Mouse (Mus musculus): Measurements from ENCODE around the gene Mkrn1. TPM values are rescaled to one million over a fixed set of nuclear protein-coding genes. Genes with fewer than 3 reads are reported as not detected.
"Not testable (repeated sequence)": the region's sequence is repeated elsewhere in the genome, so short reads cannot be mapped to it uniquely, and the experiment has no call there.

The Mkrn1 gene
- polyA plus RNA-seq, 2 experiments, result 116 to 198 TPM

GRCm38 (mm10) chr6:39381125-39381880, 39.0 kb downstream of the Mkrn1 start, which contains the start of gene Rab19:
Gene Rab19 (plus strand): TSS chr6:39381175.
- Histone ChIP-seq H3K4me3 (ENCODE audit: insufficient read depth in 1 of 2, low read depth in 2 of 2, low read length in 2 of 2) (peak within 1 kb of the TSS; percentile 22 to 46), H3K27me3 (ENCODE audit: control insufficient read depth, insufficient read depth, low read length) (peaks cover 29% of the 10 kb centered on the region), H3K36me3 (replicated peaks; ENCODE audit: control insufficient read depth, insufficient read depth, low read depth) (no peaks in the 10 kb centered on the region), H3K9ac (replicated peaks) (no peak within 1 kb of the TSS), H3K27ac (no peak within 1 kb of the TSS), H3K4me1 (replicated peaks; ENCODE audit: control insufficient read depth in 2 of 2, insufficient read depth in 2 of 2, low read length in 1 of 2) (peaks cover 0 to 7% of the 10 kb centered on the region in 2 experiments; a peak in 3 of 4 replicates), H3K4me2 (ENCODE audit: low read depth) (peak within 1 kb of the TSS; percentile 52), H3K9me3 (ENCODE audit: control insufficient read depth, low read length) (no peaks in the 10 kb centered on the region)
- WGBS (ENCODE audit: insufficient replicate concordance), result under 1% methylated on average over 20 of the region's 20 CpGs
- no peak for ATAC-seq (ENCODE audit: insufficient read depth)
- no peak for DNase-seq (ENCODE audit: low read depth in 3 of 3, low spot score in 3 of 3)
- TF ChIP-seq CTCF (IDR thresholded peaks at IDR 0.05; ENCODE audit: low read depth) (no peak), EP300 (IDR thresholded peaks at IDR 0.05; ENCODE audit: low read depth) (no peak)

DNA sequence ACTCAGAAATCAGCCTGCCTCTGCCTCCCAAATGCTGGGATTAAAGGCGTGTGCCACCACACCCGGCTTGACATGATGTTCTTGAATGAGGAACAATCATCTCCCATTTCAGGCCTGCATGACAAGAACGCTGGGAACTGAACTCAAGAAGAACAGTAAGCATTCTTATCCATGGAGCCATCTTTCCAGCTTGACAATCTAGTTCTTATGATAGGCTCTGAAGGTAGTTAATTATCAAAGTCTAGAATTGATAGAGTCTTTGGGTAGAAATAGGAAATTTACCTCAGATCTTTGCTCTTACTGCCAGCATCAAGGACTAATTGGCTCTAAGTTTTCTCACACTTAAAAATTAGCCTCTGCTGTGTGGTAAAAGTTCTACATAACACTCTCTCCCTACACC, 40.0 kb downstream of the Mkrn1 start:
- Histone ChIP-seq H3K9me3 (ENCODE audit: control insufficient read depth, low read length) (no peaks in the 10 kb centered on the region), H3K27me3 (ENCODE audit: control insufficient read depth, insufficient read depth, low read length) (peaks cover 29% of the 10 kb centered on the region), H3K4me2 (ENCODE audit: low read depth) (no peak overlapping the region), H3K36me3 (replicated peaks; ENCODE audit: control insufficient read depth, insufficient read depth, low read depth) (no peaks in the 10 kb centered on the region), H3K4me3 (ENCODE audit: insufficient read depth in 1 of 2, low read depth in 2 of 2, low read length in 2 of 2) (no peak overlapping the region), H3K27ac (no peak overlapping the region), H3K4me1 (replicated peaks; ENCODE audit: control insufficient read depth in 2 of 2, insufficient read depth in 2 of 2, low read length in 1 of 2) (peaks cover 0 to 7% of the 10 kb centered on the region in 2 experiments; a peak in 3 of 4 replicates), H3K9ac (replicated peaks) (no peak overlapping the region)
- TF ChIP-seq EP300 (IDR thresholded peaks at IDR 0.05; ENCODE audit: low read depth) (no peak), CTCF (IDR thresholded peaks at IDR 0.05; ENCODE audit: low read depth) (no peak)
- no peak for DNase-seq (ENCODE audit: low read depth in 3 of 3, low spot score in 3 of 3)
- ATAC-seq (ENCODE audit: insufficient read depth), result no peak
- WGBS (ENCODE audit: insufficient replicate concordance), result 37% methylated on average over 3 of the region's 3 CpGs

- H3K4me3 ChIP-seq (ENCODE audit: insufficient read depth in 1 of 2, low read depth in 2 of 2, low read length in 2 of 2), result no peak overlapping the region
Measured at GRCm38 (mm10) chr6:39379749-39380148, 40.5 kb downstream of the Mkrn1 start.

DNA sequence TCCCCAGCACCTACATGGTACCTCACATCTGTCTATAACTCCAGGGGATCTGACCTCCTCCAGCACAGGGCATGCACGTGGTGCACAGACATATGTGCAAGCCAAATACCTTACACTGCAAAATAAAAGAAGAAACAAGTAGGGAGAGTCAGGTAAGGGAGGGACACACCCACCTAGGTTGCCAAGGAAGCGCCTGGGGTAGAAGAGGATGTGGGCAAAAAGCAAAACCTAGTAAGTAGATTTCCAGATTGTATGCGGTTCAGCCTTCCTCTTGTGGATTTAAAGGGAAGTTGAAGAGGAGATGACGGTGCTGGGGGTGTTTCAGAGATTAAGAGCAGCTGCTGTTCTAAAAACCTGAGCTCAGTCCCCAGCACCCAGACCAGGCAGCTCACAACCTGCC, 41.0 kb downstream of the Mkrn1 start:
- no peak for ATAC-seq (ENCODE audit: insufficient read depth)

More at GRCm38 (mm10) chr6:39379749-39380148, 40.5 kb downstream of the Mkrn1 start:
- Histone ChIP-seq H3K9ac (replicated peaks) (no peak overlapping the region), H3K4me2 (ENCODE audit: low read depth) (no peak overlapping the region), H3K36me3 (replicated peaks; ENCODE audit: control insufficient read depth, insufficient read depth, low read depth) (no peaks in the 10 kb centered on the region), H3K4me1 (replicated peaks; ENCODE audit: control insufficient read depth in 2 of 2, insufficient read depth in 2 of 2, low read length in 1 of 2) (peaks cover 0 to 7% of the 10 kb centered on the region in 2 experiments; a peak in 3 of 4 replicates), H3K9me3 (ENCODE audit: control insufficient read depth, low read length) (no peaks in the 10 kb centered on the region), H3K27ac (no peak overlapping the region), H3K27me3 (ENCODE audit: control insufficient read depth, insufficient read depth, low read length) (peaks cover 29% of the 10 kb centered on the region)
- ATAC-seq (ENCODE audit: insufficient read depth) (no peak), DNase-seq (ENCODE audit: low read depth in 3 of 3, low spot score in 3 of 3) (no peak)
- no peak for TF ChIP-seq CTCF (IDR thresholded peaks at IDR 0.05; ENCODE audit: low read depth)
- TF ChIP-seq EP300 (IDR thresholded peaks at IDR 0.05; ENCODE audit: low read depth), result no peak
- 21% methylated on average over 8 of the region's 8 CpGs for WGBS (ENCODE audit: insufficient replicate concordance)

GRCm38 (mm10) chr6:39378161-39378835, 42.0 kb downstream of the Mkrn1 start:
- not testable (repeated sequence) for H3K4me3 ChIP-seq (ENCODE audit: insufficient read depth in 1 of 2, low read depth in 2 of 2, low read length in 2 of 2); H3K9ac ChIP-seq (replicated peaks); H3K9me3 ChIP-seq (ENCODE audit: control insufficient read depth, low read length); H3K36me3 ChIP-seq (replicated peaks; ENCODE audit: control insufficient read depth, insufficient read depth, low read depth); DNase-seq (ENCODE audit: low read depth in 3 of 3, low spot score in 3 of 3); H3K4me1 ChIP-seq (replicated peaks; ENCODE audit: control insufficient read depth in 2 of 2, insufficient read depth in 2 of 2, low read length in 1 of 2); H3K27ac ChIP-seq; H3K4me2 ChIP-seq (ENCODE audit: low read depth)
- 56% methylated on average over 13 of the region's 13 CpGs for WGBS (ENCODE audit: insufficient replicate concordance)
- ATAC-seq (ENCODE audit: insufficient read depth), result peak; percentile 29; the same call in 1 of the 2 replicates
- H3K27me3 ChIP-seq (ENCODE audit: control insufficient read depth, insufficient read depth, low read length), result peaks cover 26% of the 10 kb centered on the region

More for the DNA sequence above, 41.0 kb downstream of the Mkrn1 start:
- WGBS (ENCODE audit: insufficient replicate concordance), result 12% methylated on average over 4 of the region's 4 CpGs
- Histone ChIP-seq H3K27me3 (ENCODE audit: control insufficient read depth, insufficient read depth, low read length) (peaks cover 29% of the 10 kb centered on the region), H3K36me3 (replicated peaks; ENCODE audit: control insufficient read depth, insufficient read depth, low read depth) (no peaks in the 10 kb centered on the region), H3K4me1 (replicated peaks; ENCODE audit: control insufficient read depth in 2 of 2, insufficient read depth in 2 of 2, low read length in 1 of 2) (peaks cover 0 to 7% of the 10 kb centered on the region in 2 experiments; a peak in 3 of 4 replicates), H3K4me3 (ENCODE audit: insufficient read depth in 1 of 2, low read depth in 2 of 2, low read length in 2 of 2) (no peak overlapping the region), H3K9me3 (ENCODE audit: control insufficient read depth, low read length) (no peaks in the 10 kb centered on the region), H3K27ac (no peak overlapping the region), H3K4me2 (ENCODE audit: low read depth) (no peak overlapping the region), H3K9ac (replicated peaks) (no peak overlapping the region)
- TF ChIP-seq CTCF (IDR thresholded peaks at IDR 0.05; ENCODE audit: low read depth) (no peak), EP300 (IDR thresholded peaks at IDR 0.05; ENCODE audit: low read depth) (no peak)
- peak in 2 of 3 experiments; percentile 22 to 27 for DNase-seq (ENCODE audit: low read depth in 3 of 3, low spot score in 3 of 3)
